Mouse (Mus musculus) lung, postnatal 0 days (tissue): ENCODE measurements at regions not wholly inside any gene's neighbourhood (a gene's known extent, or its start where the extent isn't known, plus 50 kb on each side); places are given as distances from the start of the nearest gene placed in this dataset.

Source experiments
- CTCF ChIP-seq: IDR thresholded peaks from 2 replicates; pipeline ENCODE4 v1.5.1; 2016; ENCODE audit warnings: antibody characterized with exemption, mild to moderate bottlenecking
- EP300 ChIP-seq: IDR thresholded peaks from 2 replicates; pipeline ENCODE4 v1.6.1; 2016; ENCODE audit warnings: antibody characterized with exemption, mild to moderate bottlenecking, control low read depth

- no peak for TF ChIP-seq CTCF
- TF ChIP-seq EP300 = no peak
These were observed 124.6 kb downstream of the Gm4791 start for GRCm38 (mm10) chr9:47123113-47123512.
